Mouse (Mus musculus) CH12.LX (cell line): ENCODE data around the gene Pa2g4. TPM values are rescaled to one million over a fixed set of nuclear protein-coding genes. Genes with fewer than 3 reads are reported as not detected.

Source experiments
- DNase-seq: peaks from one replicate; pipeline ENCODE4 v3.0.0-alpha.2; 2013; ENCODE audit errors: extremely low read depth
- H3K27ac ChIP-seq: 2 replicates; pipeline ENCODE4 v1.5.1; 2012; ENCODE audit warnings: low read depth, mild to moderate bottlenecking, control low read depth, moderate library complexity; ENCODE audit not compliant: insufficient read depth
- H3K27me3 ChIP-seq: replicated peaks from 2 replicates; pipeline ENCODE3; 2012; ENCODE audit warnings: inconsistent platforms
- H3K36me3 ChIP-seq, 2 experiments: replicated peaks in 1 of 2; 2 replicates each; pipeline versions ENCODE3 to v1.6.1; 2012; ENCODE audit warnings: inconsistent platforms in 1 of 2, low read length in 1 of 2, mild to moderate bottlenecking in 1 of 2, mixed read lengths in 1 of 2, moderate library complexity in 1 of 2; ENCODE audit not compliant: control insufficient read depth in 1 of 2, insufficient read depth in 1 of 2
- H3K4me1 ChIP-seq, 2 experiments: 2 replicates each; pipeline ENCODE4 v1.6.1; 2012; ENCODE audit warnings: inconsistent platforms in 1 of 2, moderate library complexity in 1 of 2; ENCODE audit not compliant: insufficient read depth in 2 of 2, control insufficient read depth in 1 of 2
- H3K4me2 ChIP-seq: 2 replicates; pipeline ENCODE4 v1.6.1; 2012; ENCODE audit warnings: low read depth, mild to moderate bottlenecking, control low read depth; ENCODE audit not compliant: poor library complexity, insufficient read depth, severe bottlenecking
- H3K4me3 ChIP-seq, 3 experiments: fragments of 150-350 bp in 1 of 3; sonication (generic) in 1 of 3; replicated peaks in 1 of 3; 2 replicates each; pipeline versions ENCODE3 to v1.5.1; 2011 to 2012; ENCODE audit warnings: low read depth in 2 of 3, low read length in 2 of 3, mild to moderate bottlenecking in 2 of 3, moderate library complexity in 2 of 3, control low read depth in 1 of 3, improper control_type of control experiment in 1 of 3, inconsistent platforms in 1 of 3, mixed read lengths in 1 of 3; ENCODE audit not compliant: poor library complexity in 1 of 3
- H3K79me2 ChIP-seq: replicated peaks from 2 replicates; pipeline ENCODE4 v1.6.1; 2012; ENCODE audit warnings: mild to moderate bottlenecking, moderate library complexity; ENCODE audit not compliant: control insufficient read depth, poor library complexity, insufficient read depth, severe bottlenecking; ENCODE audit errors: extremely low read depth
- H3K9ac ChIP-seq: 2 replicates; pipeline ENCODE4 v1.6.1; 2012; ENCODE audit warnings: low read depth, mild to moderate bottlenecking, control low read depth, moderate library complexity; ENCODE audit not compliant: insufficient read depth
- H3K9me3 ChIP-seq: replicated peaks from 2 replicates; pipeline ENCODE3; 2012; ENCODE audit warnings: low read length, inconsistent platforms, mixed read lengths
- CHD2 ChIP-seq: IDR thresholded peaks from 2 replicates; pipeline ENCODE4 v1.6.1; 2011; ENCODE audit warnings: low read length, improper control_type of control experiment
- CTCF ChIP-seq, 2 experiments: IDR thresholded peaks in 1 of 2; conservative IDR thresholded peaks in 1 of 2; 2 replicates each; pipeline ENCODE4 v1.5.1; 2011 to 2012; ENCODE audit warnings: low read depth in 2 of 2, low read length in 2 of 2, improper control_type of control experiment in 1 of 2, inconsistent platforms in 1 of 2, mild to moderate bottlenecking in 1 of 2, moderate library complexity in 1 of 2
- E2F4 ChIP-seq: IDR thresholded peaks from 2 replicates; pipeline ENCODE4 v1.6.1; 2011; ENCODE audit warnings: low read depth, low read length, improper control_type of control experiment; ENCODE audit not compliant: insufficient replicate concordance
- HCFC1 ChIP-seq: IDR thresholded peaks from 2 replicates; pipeline ENCODE4 v1.6.1; 2012; ENCODE audit warnings: low read depth, mild to moderate bottlenecking, inconsistent platforms, low read length, improper control_type of control experiment
- IRF4 ChIP-seq: IDR thresholded peaks from 2 replicates; pipeline ENCODE4 v1.6.1; 2014; ENCODE audit warnings: low read depth, mild to moderate bottlenecking, inconsistent platforms, low read length, improper control_type of control experiment
- JUN ChIP-seq: IDR thresholded peaks from 2 replicates; pipeline ENCODE4 v1.6.1; 2011; ENCODE audit warnings: low read depth, mild to moderate bottlenecking, low read length, improper control_type of control experiment, moderate library complexity; ENCODE audit not compliant: insufficient read depth
- JUND ChIP-seq: conservative IDR thresholded peaks from 2 replicates; pipeline ENCODE4 v1.6.1; 2011; ENCODE audit warnings: low read depth, low read length, improper control_type of control experiment
- KAT2A ChIP-seq: IDR thresholded peaks from 2 replicates; pipeline ENCODE4 v1.6.1; 2012; ENCODE audit warnings: low read length, improper control_type of control experiment, inconsistent platforms; ENCODE audit not compliant: insufficient replicate concordance
- MAX ChIP-seq: IDR thresholded peaks from 2 replicates; pipeline ENCODE4 v1.6.1; 2011; ENCODE audit warnings: low read length, improper control_type of control experiment
- MAZ ChIP-seq: IDR thresholded peaks from 2 replicates; pipeline ENCODE4 v1.6.1; 2012; ENCODE audit warnings: low read depth, mild to moderate bottlenecking, inconsistent platforms, low read length, improper control_type of control experiment, moderate library complexity
- MEF2A ChIP-seq: IDR thresholded peaks from 2 replicates; pipeline ENCODE4 v1.6.1; 2014; ENCODE audit warnings: low read depth, mild to moderate bottlenecking, inconsistent platforms, low read length, improper control_type of control experiment, borderline replicate concordance
- MXI1 ChIP-seq: IDR thresholded peaks from 2 replicates; pipeline ENCODE4 v1.6.1; 2011; ENCODE audit warnings: mild to moderate bottlenecking, low read depth, low read length, improper control_type of control experiment
- MYC ChIP-seq: IDR thresholded peaks from 2 replicates; pipeline ENCODE4 v1.6.1; 2011; ENCODE audit warnings: low read depth, mild to moderate bottlenecking, improper control_type of control experiment, low read length
- NELFE ChIP-seq: IDR thresholded peaks from 2 replicates; pipeline ENCODE4 v1.6.1; 2011; ENCODE audit warnings: low read depth, low read length, improper control_type of control experiment
- PAX5 ChIP-seq: IDR thresholded peaks from 2 replicates; pipeline ENCODE4 v1.6.1; 2012; ENCODE audit warnings: low read length, inconsistent platforms, mixed read lengths
- POLR2A ChIP-seq: IDR thresholded peaks from 2 replicates; pipeline ENCODE4 v1.6.1; 2011; ENCODE audit warnings: low read depth, mild to moderate bottlenecking, improper control_type of control experiment, low read length
- RAD21 ChIP-seq: IDR thresholded peaks from 2 replicates; pipeline ENCODE4 v1.6.1; 2011; ENCODE audit warnings: low read depth, mild to moderate bottlenecking, low read length, improper control_type of control experiment, moderate library complexity
- SIN3A ChIP-seq: IDR thresholded peaks from 2 replicates; pipeline ENCODE4 v1.6.1; 2012; ENCODE audit warnings: low read length, improper control_type of control experiment, inconsistent platforms
- SMC3 ChIP-seq: IDR thresholded peaks from 2 replicates; pipeline ENCODE4 v1.6.1; 2011; ENCODE audit warnings: low read depth, low read length, improper control_type of control experiment
- TCF12 ChIP-seq: IDR thresholded peaks from 2 replicates; pipeline ENCODE4 v1.6.1; 2014; ENCODE audit warnings: low read depth, mild to moderate bottlenecking, inconsistent platforms, low read length, improper control_type of control experiment
- ZKSCAN1 ChIP-seq: IDR thresholded peaks from 2 replicates; pipeline ENCODE4 v1.6.1; 2012; ENCODE audit warnings: low read depth, inconsistent platforms, low read length, improper control_type of control experiment, borderline replicate concordance
- ZMIZ1 ChIP-seq: IDR thresholded peaks from 2 replicates; pipeline ENCODE4 v1.6.1; 2012; ENCODE audit warnings: low read depth, mild to moderate bottlenecking, inconsistent platforms, low read length, improper control_type of control experiment
- dilution Hi-C: fragments of 300-500 bp; cut with MboI; formaldehyde crosslinking; loops from 2 replicates; pipeline ENCODE4 v1.14.3; 2020; ENCODE audit warnings: low sequenced_read_pairs; ENCODE audit not compliant: extremely low pct_unique_long_range_greater_than_20kb, extremely low pct_ligation_motif_present
- in situ Hi-C: fragments of 300-500 bp; cut with MboI; formaldehyde crosslinking; loops from 3 replicates; pipeline ENCODE4 v1.14.3; 2019; ENCODE audit warnings: low sequenced_read_pairs, low pct_ligation_motif_present, low pct_unique_long_range_greater_than_20kb, mixed read lengths
- polyA plus RNA-seq: library from polyadenylated mRNA; unstranded; fragments of >175 nt; gene quantifications from 2 replicates; pipeline ENCODE4 v1.2.1, GENCODE M21; 2012; ENCODE audit warnings: low read depth; ENCODE audit not compliant: insufficient read length
- total RNA-seq, 2 experiments: library from RNA; depleted of rRNA; stranded (reverse); fragments of 300-350 nt in 1 of 2; fragments of >200 nt in 1 of 2; gene quantifications; 2 replicates each; pipeline ENCODE4 v1.2.3; 2012 to 2014

Pa2g4 gene
- total and polyA plus RNA-seq, 3 experiments: 129 to 550 (median 133) TPM

DNA sequence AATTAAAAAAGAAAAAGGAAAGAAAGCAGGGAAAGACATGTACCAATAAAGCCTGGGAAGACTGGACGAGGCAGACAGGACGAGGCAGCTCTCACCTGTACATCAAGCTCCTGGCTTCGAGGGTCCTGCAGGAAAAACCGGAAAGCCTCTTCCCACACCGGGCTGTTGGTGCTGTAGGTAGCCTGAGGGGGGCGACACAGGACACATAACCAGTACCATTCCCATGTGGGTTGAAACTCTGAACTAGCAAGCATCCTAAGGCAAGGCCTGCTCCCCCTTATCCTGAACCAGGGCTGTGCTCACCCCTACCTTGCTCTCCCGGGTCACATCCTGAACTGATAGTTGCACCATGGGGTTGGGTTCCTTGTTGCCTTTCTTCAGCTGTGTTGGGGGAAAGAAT lies 47.0 kb downstream of the Pa2g4 start:
- dilution Hi-C loops: no loop called here
- H3K9me3 ChIP-seq: no peaks in the 10 kb centered on the region
- H3K36me3 ChIP-seq: peaks cover 72 to 82% of the 10 kb centered on the region in 2 experiments
- H3K4me1 ChIP-seq: no peaks in the 10 kb centered on the region
- H3K27me3 ChIP-seq: no peaks in the 10 kb centered on the region
- peak; percentile 31 for DNase-seq
- H3K9ac ChIP-seq: no peak overlapping the region
- no peak overlapping the region for H3K27ac ChIP-seq
- in situ Hi-C loops: no loop called here
- H3K4me3 ChIP-seq: no peak overlapping the region
- no peak overlapping the region for H3K4me2 ChIP-seq
- no peaks in the 10 kb centered on the region for H3K79me2 ChIP-seq
- peak; percentile 61 for TF ChIP-seq RAD21
- peak; percentile 59 for TF ChIP-seq SMC3
- no peak for TF ChIP-seq JUN
- TF ChIP-seq SIN3A: no peak
- TF ChIP-seq TCF12: no peak
- peak; percentile 13 to 71; a peak in 2 of 4 replicates for TF ChIP-seq CTCF (conservative IDR thresholded peaks at IDR 0.05 in 1 of 2, IDR thresholded peaks at IDR 0.05 in 1 of 2; ENCODE audit: low read depth in 2 of 2, low read length in 2 of 2)
- TF ChIP-seq MAX: 0 out of 2 replicates have a peak, but pooled peaks have one; percentile 18
- peak; percentile 27; the same call in 1 of the 2 replicates for TF ChIP-seq MYC
- no peak for TF ChIP-seq JUND
- no peak for TF ChIP-seq ZKSCAN1
- TF ChIP-seq CHD2: no peak
- no peak for TF ChIP-seq MXI1
- no peak for TF ChIP-seq NELFE
- TF ChIP-seq KAT2A: no peak
- no peak for TF ChIP-seq POLR2A
- no peak for TF ChIP-seq ZMIZ1
- TF ChIP-seq, all 38 proteins: peak for 5

DNA sequence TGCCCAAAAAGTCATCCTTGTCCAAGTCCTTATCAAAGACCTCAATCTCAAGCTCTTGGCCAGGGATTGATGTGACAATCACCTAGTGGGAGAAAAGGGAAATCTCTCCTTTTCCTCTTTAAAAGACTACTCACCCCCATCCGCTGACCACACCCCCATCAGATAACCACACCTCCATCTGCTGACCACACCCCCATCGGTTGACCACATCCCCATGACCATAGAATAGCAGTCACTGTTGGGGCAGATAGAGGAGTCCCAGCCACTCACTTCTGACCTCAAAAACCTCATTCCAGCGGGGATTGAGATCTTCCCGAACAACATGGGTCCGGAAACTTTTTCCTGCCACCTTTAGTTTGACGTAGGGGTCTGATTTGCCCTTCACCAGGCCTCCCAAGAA lies 49.1 kb downstream of the Pa2g4 start:
- Histone ChIP-seq H3K4me3 (no peak overlapping the region), H3K27ac (no peak overlapping the region), H3K4me2 (no peak overlapping the region), H3K36me3 (peaks cover 81 to 89% of the 10 kb centered on the region in 2 experiments), H3K27me3 (no peaks in the 10 kb centered on the region), H3K79me2 (no peaks in the 10 kb centered on the region), H3K4me1 (no peaks in the 10 kb centered on the region), H3K9me3 (no peaks in the 10 kb centered on the region), H3K9ac (no peak overlapping the region)
- no peak for DNase-seq
- in situ Hi-C loops (no loop called here), dilution Hi-C loops (no loop called here)
- TF ChIP-seq MAZ (no peak), IRF4 (no peak), HCFC1 (no peak), E2F4 (no peak), MEF2A (no peak), POLR2A (no peak), PAX5 (no peak), MYC (no peak), KAT2A (no peak), ZKSCAN1 (no peak)
